13 mouse cellular contexts compared by ENCODE assay signal in the genomic region with DNA sequence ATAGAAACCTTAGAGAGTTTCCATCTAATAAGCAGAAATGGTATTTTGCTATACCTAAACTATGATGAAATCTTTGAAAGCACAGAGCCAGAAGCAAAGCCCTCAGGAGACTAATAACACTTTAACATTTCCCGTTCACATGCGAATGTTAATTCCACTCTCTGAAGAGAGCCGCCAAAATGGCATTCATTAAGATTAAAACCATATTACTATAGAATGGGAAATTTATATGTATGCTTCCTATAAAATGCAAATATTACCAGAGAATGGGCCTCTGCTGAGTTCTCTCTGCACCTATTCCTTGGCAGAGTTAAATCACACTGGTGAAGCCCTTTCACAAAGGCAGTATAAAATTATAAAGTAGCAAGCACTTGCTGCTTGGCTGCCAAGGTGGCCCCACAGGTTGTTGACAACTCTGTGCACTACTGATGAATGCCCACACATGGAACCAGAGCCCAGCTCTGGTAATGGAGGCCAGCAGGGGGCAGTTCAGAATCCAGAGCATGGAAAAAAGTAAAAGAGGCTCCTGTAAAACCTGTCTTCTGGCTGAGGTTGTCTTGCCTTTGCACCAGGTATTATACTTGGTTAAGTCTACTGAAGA.
"Had no signal": no experiment of that assay in that cellular context is flagged by ENCODE, and none has a peak within 500 bp of the region (broad histone marks: within the 10 kb centered on the region; RNA-seq: fewer than 3 reads in every experiment).

No protein-coding gene starts in this region.

- H3K27me3 ChIP-seq: intestine, embryonic 15.5 days; liver, embryonic 12.5 days; megakaryocyte, embryonic 14.5 days; midbrain, embryonic 12.5 days had no signal

- DNase-seq: kidney, adult 18-20 months; kidney, postnatal 10 days; lung, embryonic 14.5 days; lung, postnatal 10 days; lung, postnatal 4 days; right cerebral cortex, postnatal 14 days; thymus, postnatal 4 days had no signal

- H3K4me1 ChIP-seq: intestine, embryonic 15.5 days; liver, embryonic 12.5 days; megakaryocyte, embryonic 14.5 days; midbrain, embryonic 12.5 days had no signal

- H3K27ac ChIP-seq: intestine, embryonic 15.5 days; left cerebral cortex, adult 2 months; liver, embryonic 12.5 days; midbrain, embryonic 12.5 days had no signal

- ATAC-seq: intestine, embryonic 15.5 days; liver, embryonic 12.5 days; midbrain, embryonic 16.5 days had no signal

- H3K9ac ChIP-seq: intestine, embryonic 15.5 days; liver, embryonic 12.5 days; lung, embryonic 14.5 days; midbrain, embryonic 12.5 days had no signal

- H3K9me3 ChIP-seq: intestine, embryonic 15.5 days; liver, embryonic 12.5 days; megakaryocyte, embryonic 14.5 days; midbrain, embryonic 12.5 days had no signal

- H3K4me3 ChIP-seq: intestine, embryonic 15.5 days; left cerebral cortex, adult 2 months; liver, embryonic 12.5 days; megakaryocyte, embryonic 14.5 days; midbrain, embryonic 12.5 days had no signal

- H3K4me2 ChIP-seq: intestine, embryonic 15.5 days; liver, embryonic 12.5 days; lung, embryonic 14.5 days; midbrain, embryonic 12.5 days had no signal

- H3K36me3 ChIP-seq: intestine, embryonic 15.5 days; liver, embryonic 12.5 days; midbrain, embryonic 12.5 days had no signal
